18 mouse cellular contexts compared by ENCODE assay signal in genomic region chr13:91520073-91520750, GRCm38 (mm10).
DNase-seq lines count a peak whose midpoint lies in the region; ATAC-seq and TF ChIP-seq lines count a peak whose summit lies in the region.
"Had no signal": no experiment of that assay in that cellular context is flagged by ENCODE, and none has a peak within 500 bp of the region (broad histone marks: within the 10 kb centered on the region; RNA-seq: fewer than 3 reads in every experiment).

No protein-coding gene starts in this region.

- no peak for TF ChIP-seq CTCF in Patski (IDR thresholded peaks at IDR 0.05)

- intact Hi-C loops in gastrocnemius, postnatal 14 days (cut with DNase I; ENCODE audit: low total_unique reads), result no loop called here

- no peak overlapping the region for H3K27ac ChIP-seq in limb, embryonic 13.5 days
- H3K27ac ChIP-seq in limb, embryonic 10.5 days, result no peak overlapping the region
- H3K27ac ChIP-seq: hindbrain, embryonic 10.5 days; limb, embryonic 12.5 days; midbrain, embryonic 10.5 days had no signal

- peaks cover 4% of the 10 kb centered on the region; the same call in 1 of the 2 replicates for H3K36me3 ChIP-seq in limb, embryonic 13.5 days
- H3K36me3 ChIP-seq in limb, embryonic 10.5 days, result no peaks in the 10 kb centered on the region; the same call in 1 of the 2 replicates
- H3K36me3 ChIP-seq: hindbrain, embryonic 10.5 days had no signal

- POLR2A ChIA-PET in Patski (lab: Charles Lee), result no interaction called here

- no peak overlapping the region for H3K9ac ChIP-seq in limb, embryonic 13.5 days
- H3K9ac ChIP-seq: limb, embryonic 12.5 days had no signal

- DNase-seq in gastrocnemius, adult 18-20 months (ENCODE audit: low spot score), result peak; percentile 36
- no peak for DNase-seq in gastrocnemius, postnatal 14 days
- DNase-seq in limb, embryonic 10.5 days (ENCODE audit: low spot score), result no peak
- peak; percentile 3 for DNase-seq in Patski (ENCODE audit: low read depth, low spot score)
- DNase-seq in right cerebral cortex, postnatal 10 days (ENCODE audit: low spot score in 2 of 2), result no peak
- no peak for DNase-seq in cerebellum, postnatal 25 days
- DNase-seq: adrenal gland, postnatal 14 days; B cell, adult 2 months; cerebellum, adult 2 months; kidney, postnatal 4 days; right cerebral cortex, postnatal 25 days; thymus, adult 18-20 months had no signal

- in situ Hi-C loops in Patski (cut with MboI; ENCODE audit: low pct_unique_long_range_greater_than_20kb), result no loop called here

- CTCF ChIA-PET in Patski (lab: Charles Lee), result no interaction called here

- H3K4me1 ChIP-seq in limb, embryonic 13.5 days, result peaks cover 23% of the 10 kb centered on the region
- H3K4me1 ChIP-seq in limb, embryonic 10.5 days, result peaks cover 13% of the 10 kb centered on the region

- 34% methylated on average over 4 of the region's 4 CpGs for WGBS in limb, embryonic 13.5 days
- 22% methylated on average over 4 of the region's 4 CpGs for WGBS in limb, embryonic 10.5 days

- no peak overlapping the region for H3K4me2 ChIP-seq in limb, embryonic 13.5 days (replicated peaks)
- H3K4me2 ChIP-seq: limb, embryonic 12.5 days had no signal

- peak; percentile 28; the same call in 1 of the 2 replicates for ATAC-seq in limb, embryonic 13.5 days (ENCODE audit: low FRiP score, low read depth)
- ATAC-seq in Patski, result peak; percentile 73
- peak; percentile 22; the same call in 1 of the 2 replicates for ATAC-seq in megakaryocyte, adult 5-6 weeks (ENCODE audit: poor library complexity, severe bottlenecking)
- ATAC-seq: forebrain, embryonic 14.5 days had no signal

- no peaks in the 10 kb centered on the region for H3K27me3 ChIP-seq in limb, embryonic 13.5 days
- no peaks in the 10 kb centered on the region for H3K27me3 ChIP-seq in limb, embryonic 10.5 days (ENCODE audit: low read depth, poor library complexity, severe bottlenecking)
- H3K27me3 ChIP-seq in Patski, result no peaks in the 10 kb centered on the region
- H3K27me3 ChIP-seq: limb, embryonic 12.5 days had no signal

- no peaks in the 10 kb centered on the region for H3K9me3 ChIP-seq in limb, embryonic 13.5 days
- H3K9me3 ChIP-seq in limb, embryonic 10.5 days (replicated peaks), result no peaks in the 10 kb centered on the region
- H3K9me3 ChIP-seq: hindbrain, embryonic 10.5 days; limb, embryonic 12.5 days; midbrain, embryonic 10.5 days had no signal

- H3K4me3 ChIP-seq in limb, embryonic 13.5 days, result no peak overlapping the region
- H3K4me3 ChIP-seq in limb, embryonic 10.5 days, result no peak overlapping the region
- H3K4me3 ChIP-seq: hindbrain, embryonic 10.5 days; limb, embryonic 12.5 days; midbrain, embryonic 10.5 days had no signal

Comparison
In these comparisons a context has a peak if more than half of its experiments do, and no peak if none do; other contexts are left out.
1. DNase-seq: peak in gastrocnemius, adult 18-20 months (single experiment) and Patski (single experiment); none in gastrocnemius, postnatal 14 days (single experiment), limb, embryonic 10.5 days (single experiment), right cerebral cortex, postnatal 10 days (0 of 2) and cerebellum, postnatal 25 days (0 of 2).
2. ATAC-seq: peak in every context shown above with its lines; median percentile 73 in Patski; 28 in limb, embryonic 13.5 days; 22 in megakaryocyte, adult 5-6 weeks.